Mouse (Mus musculus): ENCODE data around the gene Gp1bb. TPM values are rescaled to one million over a fixed set of nuclear protein-coding genes. Genes with fewer than 3 reads are reported as not detected.

Gene Gp1bb
- 0.81 TPM for polyA plus RNA-seq (2015; fragmentation: Illumina TruSeq; extraction: RNeasy Lipid Tissue Mini Kit (QIAGEN cat#74804); ENCODE audit: insufficient read depth, low read depth, low replicate concordance)

DNA sequence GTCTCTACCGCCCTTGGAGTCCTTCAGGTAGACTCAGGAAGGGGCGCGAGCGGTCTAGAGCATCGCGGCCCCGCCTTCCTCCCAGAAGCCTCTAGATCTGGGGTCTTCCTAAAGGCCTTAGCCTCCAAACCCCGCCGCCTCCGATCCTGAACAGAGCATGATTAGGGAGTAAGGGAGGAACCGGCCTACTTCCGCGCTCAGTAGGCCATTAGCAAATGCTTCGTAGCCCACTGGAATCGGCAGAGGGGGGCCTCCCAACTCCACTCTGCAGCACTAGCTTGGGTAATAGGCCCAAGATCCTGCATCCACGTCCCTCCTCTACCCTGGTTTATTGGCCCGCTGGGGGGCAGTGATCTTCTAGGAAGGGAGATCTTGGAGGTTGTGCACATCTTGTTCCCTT is at the start of gene Gp1bb:
TSS of gene Gp1bb (minus strand) at position 385 of the 400 bp plus-strand sequence.

DNA sequence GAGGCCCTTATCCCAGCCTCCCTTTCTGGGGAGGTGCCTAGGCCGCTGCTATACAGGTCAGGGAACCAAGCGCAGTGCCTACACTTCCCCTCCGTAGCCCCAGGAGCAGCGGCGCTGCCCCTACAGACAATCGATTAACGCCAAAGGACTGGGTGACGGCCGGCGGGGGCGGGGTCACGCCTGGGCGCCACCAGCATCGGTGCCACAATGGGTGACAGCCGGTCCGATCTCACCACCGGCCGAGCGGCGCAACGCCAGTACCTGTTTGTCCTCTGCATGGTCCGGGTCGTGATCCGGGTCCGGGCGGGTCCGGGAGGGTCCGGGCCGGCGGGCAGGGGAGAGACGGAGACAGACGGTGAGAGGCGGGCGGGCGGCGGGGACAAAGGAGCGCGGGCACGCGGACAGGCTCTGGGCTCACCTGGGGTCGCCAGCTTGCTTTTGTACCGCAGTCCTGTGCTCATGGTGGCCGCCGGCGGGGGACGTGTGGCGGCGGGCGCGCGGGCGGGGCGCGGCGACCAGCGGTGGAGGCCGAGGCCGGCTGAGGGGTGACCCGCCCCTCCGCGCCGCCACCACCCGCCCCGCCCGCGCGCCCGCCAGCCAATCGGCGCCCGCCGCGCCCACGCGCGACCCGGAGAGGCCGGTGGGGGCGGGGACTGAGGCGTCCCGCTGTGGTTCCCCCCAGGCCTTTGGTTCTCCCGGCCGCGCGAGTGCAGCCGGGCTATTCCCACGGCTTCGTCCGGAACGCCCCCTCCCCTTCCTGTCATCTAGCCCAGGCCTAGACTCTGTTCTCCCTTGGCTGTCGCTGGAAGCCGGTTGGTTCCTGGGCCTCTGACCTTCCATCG is 7.4 kb upstream of the Gp1bb start, which contains the start of gene Sept5:
TSS of gene Sept5 (minus strand) at position 565 of the 842 bp plus-strand sequence.

DNA sequence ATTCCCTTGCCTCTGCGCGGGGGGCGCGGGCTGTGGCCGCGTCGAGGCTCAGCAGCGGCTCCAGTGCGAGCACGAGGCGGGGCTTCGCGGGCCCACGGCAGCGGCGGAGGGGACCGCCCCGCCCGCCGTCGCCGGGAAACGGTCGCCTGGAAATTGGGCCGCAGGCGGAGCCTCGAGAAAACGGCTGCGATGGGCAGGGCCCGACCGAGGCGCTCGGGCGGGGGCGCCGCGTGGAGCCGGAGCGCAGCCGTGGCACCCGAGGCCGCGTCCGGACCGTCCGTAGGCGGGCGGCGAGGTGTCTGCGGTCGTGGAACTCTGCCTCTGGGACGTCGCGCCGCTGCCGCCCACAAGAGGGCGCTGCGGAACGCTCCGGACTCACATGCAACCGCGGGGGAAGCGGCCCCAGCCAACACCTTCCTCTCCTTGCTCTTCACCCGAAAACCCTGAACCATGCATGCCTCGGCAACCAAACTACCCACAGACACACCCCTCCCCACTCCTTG is 4.2 kb upstream of the Gp1bb start, which contains the start of gene Gm49601:
TSS of gene Gm49601 (minus strand) at position 52 of the 503 bp plus-strand sequence.

DNA sequence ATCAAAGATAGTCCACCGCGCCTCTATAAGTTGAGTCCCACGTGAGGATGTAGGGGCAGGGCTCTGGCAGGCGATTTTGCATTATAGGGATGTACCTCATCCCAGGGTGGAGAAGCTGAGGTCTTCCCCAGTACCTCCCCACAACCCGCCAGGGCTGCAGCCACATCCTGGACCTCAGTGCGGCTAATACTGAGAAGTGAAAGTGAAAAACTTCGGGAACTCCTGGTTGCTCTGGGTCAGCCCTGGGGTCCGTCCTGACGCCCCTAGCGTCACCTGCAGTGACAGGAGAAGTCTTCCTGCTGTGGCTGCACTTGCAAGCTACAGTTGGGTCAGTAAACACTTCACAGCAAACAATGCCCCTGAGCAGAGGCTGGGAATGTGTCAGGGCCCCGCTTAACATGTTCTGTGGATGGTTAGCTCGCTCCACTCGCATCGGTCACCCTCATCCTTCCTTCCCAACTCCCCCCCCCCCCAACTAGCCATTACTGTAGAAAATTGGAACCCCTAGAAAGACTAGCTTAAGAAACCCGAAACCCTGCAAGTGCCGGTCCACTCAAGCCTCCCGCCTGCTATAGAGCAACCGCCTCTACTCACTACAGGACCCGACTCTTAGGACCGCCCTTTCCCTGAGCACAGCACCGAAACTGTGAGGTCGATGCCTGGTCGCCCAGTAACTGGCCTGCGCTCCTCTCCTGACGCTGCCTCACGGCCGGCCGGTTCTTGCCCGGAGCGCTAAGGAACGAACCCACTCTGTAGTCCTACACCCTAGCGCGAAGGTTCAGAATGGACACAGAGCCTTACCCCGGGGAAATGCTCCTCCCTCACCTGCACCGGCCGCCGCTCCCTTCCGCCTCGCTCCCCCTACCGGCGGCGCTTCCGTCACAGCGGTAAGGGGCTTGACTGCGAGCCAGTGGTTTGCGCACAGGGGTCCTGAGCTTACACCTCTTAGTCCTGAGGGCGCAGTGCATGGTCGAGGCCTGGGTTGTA is 32.1 kb downstream of the Gp1bb start, which contains the start of gene Tbx1:
TSS of gene Tbx1 (minus strand) at position 868 of the 987 bp plus-strand sequence.

Other genes with a start within 250 kb of the Gp1bb start
- 7.0 TPM for gene Txnrd2, start 196.0 kb downstream of the Gp1bb start, polyA plus RNA-seq (2015; fragmentation: Illumina TruSeq; extraction: RNeasy Lipid Tissue Mini Kit (QIAGEN cat#74804); ENCODE audit: insufficient read depth, low read depth, low replicate concordance)
- gene Comt, start 195.6 kb downstream of the Gp1bb start, polyA plus RNA-seq (2015; fragmentation: Illumina TruSeq; extraction: RNeasy Lipid Tissue Mini Kit (QIAGEN cat#74804); ENCODE audit: insufficient read depth, low read depth, low replicate concordance): 18.8 TPM
- gene Gnb1l, start 123.7 kb downstream of the Gp1bb start, polyA plus RNA-seq (2015; fragmentation: Illumina TruSeq; extraction: RNeasy Lipid Tissue Mini Kit (QIAGEN cat#74804); ENCODE audit: insufficient read depth, low read depth, low replicate concordance): 0.89 TPM
- 1.1 TPM for gene Rtl10, start 123.5 kb downstream of the Gp1bb start, polyA plus RNA-seq (2015; fragmentation: Illumina TruSeq; extraction: RNeasy Lipid Tissue Mini Kit (QIAGEN cat#74804); ENCODE audit: insufficient read depth, low read depth, low replicate concordance)
- 0.46 TPM for gene Tbx1, start 31.7 kb downstream of the Gp1bb start, polyA plus RNA-seq (2015; fragmentation: Illumina TruSeq; extraction: RNeasy Lipid Tissue Mini Kit (QIAGEN cat#74804); ENCODE audit: insufficient read depth, low read depth, low replicate concordance)
- 4.9 TPM for gene Gm49601, start 4.0 kb upstream of the Gp1bb start, polyA plus RNA-seq (2015; fragmentation: Illumina TruSeq; extraction: RNeasy Lipid Tissue Mini Kit (QIAGEN cat#74804); ENCODE audit: insufficient read depth, low read depth, low replicate concordance)
- 6.8 TPM for gene Sept5, start 7.6 kb upstream of the Gp1bb start, polyA plus RNA-seq (2015; fragmentation: Illumina TruSeq; extraction: RNeasy Lipid Tissue Mini Kit (QIAGEN cat#74804); ENCODE audit: insufficient read depth, low read depth, low replicate concordance)
- 5.0 TPM for gene Cldn5, start 154.4 kb upstream of the Gp1bb start, polyA plus RNA-seq (2015; fragmentation: Illumina TruSeq; extraction: RNeasy Lipid Tissue Mini Kit (QIAGEN cat#74804); ENCODE audit: insufficient read depth, low read depth, low replicate concordance)
- gene Ufd1, start 189.4 kb upstream of the Gp1bb start, polyA plus RNA-seq (2015; fragmentation: Illumina TruSeq; extraction: RNeasy Lipid Tissue Mini Kit (QIAGEN cat#74804); ENCODE audit: insufficient read depth, low read depth, low replicate concordance): 11.6 TPM
- 0.79 TPM for gene Cdc45, start 189.6 kb upstream of the Gp1bb start, polyA plus RNA-seq (2015; fragmentation: Illumina TruSeq; extraction: RNeasy Lipid Tissue Mini Kit (QIAGEN cat#74804); ENCODE audit: insufficient read depth, low read depth, low replicate concordance)
- 7.8 TPM for gene 2510002D24Rik, start 214.2 kb upstream of the Gp1bb start, polyA plus RNA-seq (2015; fragmentation: Illumina TruSeq; extraction: RNeasy Lipid Tissue Mini Kit (QIAGEN cat#74804); ENCODE audit: insufficient read depth, low read depth, low replicate concordance)
- gene Gm28539, start 214.2 kb upstream of the Gp1bb start, polyA plus RNA-seq (2015; fragmentation: Illumina TruSeq; extraction: RNeasy Lipid Tissue Mini Kit (QIAGEN cat#74804); ENCODE audit: insufficient read depth, low read depth, low replicate concordance): not detected